Mouse (Mus musculus): ENCODE data around the gene Cbr1. TPM values are rescaled to one million over a fixed set of nuclear protein-coding genes. Genes with fewer than 3 reads are reported as not detected.

Gene Cbr1
- polyA plus RNA-seq, 1 experiment from 2014 or later = 143 TPM

GRCm38 (mm10) chr16:93581125-93581524, 24.5 kb upstream of the Cbr1 start:
- H3K9ac ChIP-seq (ENCODE audit: low read length) = no peak overlapping the region
- no peak overlapping the region for H3K27ac ChIP-seq (ENCODE audit: low read depth, low read length)
- H3K9me3 ChIP-seq (replicated peaks; ENCODE audit: control insufficient read depth, low read length) = no peaks in the 10 kb centered on the region
- H3K36me3 ChIP-seq (ENCODE audit: control insufficient read depth, insufficient read depth, low read length) = peaks cover 9% of the 10 kb centered on the region; the same call in 1 of the 2 replicates
- ATAC-seq = no peak
- 78% methylated on average over 6 of the region's 6 CpGs for WGBS
- DNase-seq (ENCODE audit: low spot score) = no peak
- H3K27me3 ChIP-seq (replicated peaks; ENCODE audit: control insufficient read depth, insufficient read depth, low read length) = no peaks in the 10 kb centered on the region
- no peak overlapping the region for H3K4me2 ChIP-seq (ENCODE audit: low read length)
- H3K4me3 ChIP-seq (ENCODE audit: low read depth, low read length) = no peak overlapping the region
- no peaks in the 10 kb centered on the region for H3K4me1 ChIP-seq (ENCODE audit: control insufficient read depth, insufficient read depth, low read length)

DNA sequence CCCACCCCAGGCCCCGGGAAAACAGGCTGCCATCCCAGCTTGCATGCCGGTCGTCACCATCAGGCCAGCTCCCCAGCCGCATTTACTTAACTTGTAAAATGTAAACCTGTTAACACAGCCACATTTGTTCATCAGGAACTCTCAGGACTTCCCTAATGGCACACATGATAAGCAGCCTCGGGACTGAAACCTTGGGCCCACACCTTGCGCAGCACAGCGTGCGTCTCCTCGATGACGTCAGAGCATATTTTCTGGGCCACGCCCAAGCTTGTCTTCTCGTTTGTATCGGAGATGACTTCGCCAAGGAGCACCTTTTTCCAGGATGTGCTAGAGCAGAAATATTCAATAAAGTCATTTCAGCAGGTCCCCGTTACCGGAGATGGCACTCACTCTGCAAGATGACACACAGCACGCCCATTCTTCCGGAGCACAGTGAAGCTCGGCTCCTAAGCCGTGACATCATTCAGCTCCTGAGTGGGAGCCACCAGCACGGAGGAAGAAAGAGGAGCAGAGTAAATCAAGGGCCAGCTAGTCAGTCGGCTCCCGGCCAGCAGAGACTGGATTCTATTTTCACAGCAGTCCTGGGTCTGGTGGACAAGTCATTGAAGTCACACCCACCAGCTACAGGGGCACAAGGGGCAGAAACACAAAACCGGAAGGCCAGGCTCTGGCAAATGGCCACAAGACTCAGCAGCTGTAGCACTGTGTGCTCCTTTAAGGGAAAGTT, 20.5 kb upstream of the Cbr1 start:
- Histone ChIP-seq H3K4me2 (ENCODE audit: low read length) (no peak overlapping the region), H3K4me1 (ENCODE audit: control insufficient read depth, insufficient read depth, low read length) (no peaks in the 10 kb centered on the region), H3K9ac (ENCODE audit: low read length) (no peak overlapping the region), H3K27me3 (replicated peaks; ENCODE audit: control insufficient read depth, insufficient read depth, low read length) (no peaks in the 10 kb centered on the region), H3K4me3 (ENCODE audit: low read depth, low read length) (no peak overlapping the region), H3K27ac (ENCODE audit: low read depth, low read length) (no peak overlapping the region), H3K9me3 (replicated peaks; ENCODE audit: control insufficient read depth, low read length) (no peaks in the 10 kb centered on the region), H3K36me3 (ENCODE audit: control insufficient read depth, insufficient read depth, low read length) (peaks cover 20% of the 10 kb centered on the region)
- DNase-seq (ENCODE audit: low spot score) (no peak), ATAC-seq (no peak)
- 92% methylated on average over 24 of the region's 24 CpGs for WGBS

GRCm38 (mm10) chr16:93585703-93586205, 19.9 kb upstream of the Cbr1 start:
- DNase-seq (ENCODE audit: low spot score) (no peak), ATAC-seq (no peak)
- Histone ChIP-seq H3K27me3 (replicated peaks; ENCODE audit: control insufficient read depth, insufficient read depth, low read length) (no peaks in the 10 kb centered on the region), H3K4me2 (ENCODE audit: low read length) (no peak overlapping the region), H3K36me3 (ENCODE audit: control insufficient read depth, insufficient read depth, low read length) (peaks cover 27% of the 10 kb centered on the region), H3K4me3 (ENCODE audit: low read depth, low read length) (no peak overlapping the region), H3K4me1 (ENCODE audit: control insufficient read depth, insufficient read depth, low read length) (no peaks in the 10 kb centered on the region), H3K9ac (ENCODE audit: low read length) (no peak overlapping the region), H3K27ac (ENCODE audit: low read depth, low read length) (no peak overlapping the region), H3K9me3 (replicated peaks; ENCODE audit: control insufficient read depth, low read length) (no peaks in the 10 kb centered on the region)
- 90% methylated on average over 9 of the region's 9 CpGs for WGBS

GRCm38 (mm10) chr16:93586382-93586781, 19.3 kb upstream of the Cbr1 start:
- Histone ChIP-seq H3K27me3 (replicated peaks; ENCODE audit: control insufficient read depth, insufficient read depth, low read length) (no peaks in the 10 kb centered on the region), H3K9me3 (replicated peaks; ENCODE audit: control insufficient read depth, low read length) (no peaks in the 10 kb centered on the region), H3K4me2 (ENCODE audit: low read length) (no peak overlapping the region), H3K4me3 (ENCODE audit: low read depth, low read length) (no peak overlapping the region), H3K9ac (ENCODE audit: low read length) (no peak overlapping the region), H3K4me1 (ENCODE audit: control insufficient read depth, insufficient read depth, low read length) (no peaks in the 10 kb centered on the region), H3K27ac (ENCODE audit: low read depth, low read length) (no peak overlapping the region), H3K36me3 (ENCODE audit: control insufficient read depth, insufficient read depth, low read length) (peaks cover 30% of the 10 kb centered on the region)
- 58% methylated on average over 8 of the region's 8 CpGs for WGBS
- no peak for DNase-seq (ENCODE audit: low spot score)
- no peak for ATAC-seq

DNA sequence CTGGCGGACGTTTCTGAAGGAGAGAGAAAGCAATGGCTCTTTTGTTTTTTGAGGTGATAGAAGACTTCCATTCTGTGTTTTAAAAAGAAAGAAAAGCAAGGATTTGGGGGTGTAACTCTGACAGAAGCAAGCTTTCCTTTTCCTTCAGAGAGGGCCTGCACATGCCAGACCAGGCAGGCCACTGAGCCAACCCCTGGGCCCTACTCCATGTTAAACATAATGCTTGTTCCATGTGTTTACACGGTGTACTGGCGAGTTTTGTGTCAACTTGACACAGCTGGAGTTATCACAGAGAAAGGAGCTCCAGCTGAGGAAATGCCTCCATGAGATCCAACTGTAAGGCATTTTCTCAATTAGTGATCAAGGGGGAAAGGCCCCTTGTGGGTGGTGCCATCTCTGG, 17.4 kb upstream of the Cbr1 start:
- Histone ChIP-seq H3K9me3 (replicated peaks; ENCODE audit: control insufficient read depth, low read length) (no peaks in the 10 kb centered on the region), H3K36me3 (ENCODE audit: control insufficient read depth, insufficient read depth, low read length) (peaks cover 37% of the 10 kb centered on the region), H3K27ac (ENCODE audit: low read depth, low read length) (no peak overlapping the region), H3K4me2 (ENCODE audit: low read length) (no peak overlapping the region), H3K9ac (ENCODE audit: low read length) (no peak overlapping the region), H3K27me3 (replicated peaks; ENCODE audit: control insufficient read depth, insufficient read depth, low read length) (no peaks in the 10 kb centered on the region), H3K4me3 (ENCODE audit: low read depth, low read length) (no peak overlapping the region), H3K4me1 (ENCODE audit: control insufficient read depth, insufficient read depth, low read length) (no peaks in the 10 kb centered on the region)
- ATAC-seq = no peak
- no peak for DNase-seq (ENCODE audit: low spot score)
- WGBS = 51% methylated on average over 4 of the region's 4 CpGs

GRCm38 (mm10) chr16:93590915-93591314, 14.7 kb upstream of the Cbr1 start:
- H3K4me1 ChIP-seq (ENCODE audit: control insufficient read depth, insufficient read depth, low read length) = no peaks in the 10 kb centered on the region
- no peak overlapping the region for H3K9ac ChIP-seq (ENCODE audit: low read length)
- H3K36me3 ChIP-seq (ENCODE audit: control insufficient read depth, insufficient read depth, low read length) = peaks cover 39% of the 10 kb centered on the region
- H3K27ac ChIP-seq (ENCODE audit: low read depth, low read length) = no peak overlapping the region
- H3K4me2 ChIP-seq (ENCODE audit: low read length) = no peak overlapping the region
- ATAC-seq (no peak), DNase-seq (ENCODE audit: low spot score) (no peak)
- H3K4me3 ChIP-seq (ENCODE audit: low read depth, low read length) = no peak overlapping the region
- H3K9me3 ChIP-seq (replicated peaks; ENCODE audit: control insufficient read depth, low read length) = no peaks in the 10 kb centered on the region
- WGBS = 95% methylated on average over 15 of the region's 15 CpGs
- H3K27me3 ChIP-seq (replicated peaks; ENCODE audit: control insufficient read depth, insufficient read depth, low read length) = no peaks in the 10 kb centered on the region

- DNase-seq (ENCODE audit: low spot score) (no peak), ATAC-seq (no peak)
- H3K9ac ChIP-seq (ENCODE audit: low read length) = no peak overlapping the region
- no peak overlapping the region for H3K4me3 ChIP-seq (ENCODE audit: low read depth, low read length)
- no peak overlapping the region for H3K4me2 ChIP-seq (ENCODE audit: low read length)
- H3K4me1 ChIP-seq (ENCODE audit: control insufficient read depth, insufficient read depth, low read length) = no peaks in the 10 kb centered on the region
- H3K36me3 ChIP-seq (ENCODE audit: control insufficient read depth, insufficient read depth, low read length) = peaks cover 42% of the 10 kb centered on the region
- H3K9me3 ChIP-seq (replicated peaks; ENCODE audit: control insufficient read depth, low read length) = no peaks in the 10 kb centered on the region
- no peaks in the 10 kb centered on the region for H3K27me3 ChIP-seq (replicated peaks; ENCODE audit: control insufficient read depth, insufficient read depth, low read length)
- H3K27ac ChIP-seq (ENCODE audit: low read depth, low read length) = no peak overlapping the region
- WGBS = 93% methylated on average over 19 of the region's 20 CpGs
These were observed 13.9 kb upstream of the Cbr1 start for GRCm38 (mm10) chr16:93591450-93592430.

DNA sequence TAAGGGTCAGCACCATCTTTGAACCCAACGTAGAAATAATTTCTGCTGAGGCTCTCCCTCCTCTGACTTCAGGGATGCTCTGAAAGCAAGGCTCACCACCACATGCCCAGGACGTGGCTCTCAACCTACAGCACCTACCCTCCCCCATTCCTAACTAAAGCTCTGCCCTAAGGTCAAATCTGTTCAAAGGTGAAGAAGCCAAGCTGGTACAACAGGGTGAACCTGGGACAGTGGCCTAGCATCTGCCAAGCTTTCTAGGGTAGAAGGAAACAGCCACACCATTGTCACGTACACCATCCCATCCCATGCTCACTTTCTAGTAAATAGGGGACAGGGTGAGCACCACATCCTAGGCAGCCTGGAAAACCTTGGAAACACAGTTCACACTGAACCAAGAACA, 12.9 kb upstream of the Cbr1 start:
- no peak overlapping the region for H3K27ac ChIP-seq (ENCODE audit: low read depth, low read length)
- no peak for DNase-seq (ENCODE audit: low spot score)
- no peak overlapping the region for H3K4me3 ChIP-seq (ENCODE audit: low read depth, low read length)
- H3K27me3 ChIP-seq (replicated peaks; ENCODE audit: control insufficient read depth, insufficient read depth, low read length) = no peaks in the 10 kb centered on the region
- H3K36me3 ChIP-seq (ENCODE audit: control insufficient read depth, insufficient read depth, low read length) = peaks cover 49% of the 10 kb centered on the region
- no peaks in the 10 kb centered on the region for H3K9me3 ChIP-seq (replicated peaks; ENCODE audit: control insufficient read depth, low read length)
- no peaks in the 10 kb centered on the region for H3K4me1 ChIP-seq (ENCODE audit: control insufficient read depth, insufficient read depth, low read length)
- H3K4me2 ChIP-seq (ENCODE audit: low read length) = no peak overlapping the region
- no peak overlapping the region for H3K9ac ChIP-seq (ENCODE audit: low read length)
- 92% methylated on average over 3 of the region's 3 CpGs for WGBS
- ATAC-seq = no peak

Measured in forebrain, embryonic 14.5 days (tissue).